Mouse (Mus musculus) left cerebral cortex, postnatal 36 days (tissue): Measurements from ENCODE around the gene Mfap2. TPM values are rescaled to one million over a fixed set of nuclear protein-coding genes. Genes with fewer than 3 reads are reported as not detected.
A peak's percentile ranks its signal among the peaks of the same experiment; 100 is the strongest.

Experiments used
- DNase-seq, 2 experiments: peaks; one replicate each; pipeline ENCODE4 v3.0.0; 2021 to 2022; ENCODE audit warnings: low spot score in 2 of 2, mixed read lengths in 1 of 2
- intact Hi-C: fragments of 180-260 bp; cut with DNase I; formaldehyde crosslinking; loops from one replicate; pipeline ENCODE4 v1.15.1; 2025
- total RNA-seq, 2 experiments: library from RNA; stranded (reverse); gene quantifications; 2 replicates each; pipeline ENCODE4 v1.2.3; 2021

Mfap2 gene
- total RNA-seq, 2 experiments from 2014 or later = 3.9 to 5.9 TPM

DNA sequence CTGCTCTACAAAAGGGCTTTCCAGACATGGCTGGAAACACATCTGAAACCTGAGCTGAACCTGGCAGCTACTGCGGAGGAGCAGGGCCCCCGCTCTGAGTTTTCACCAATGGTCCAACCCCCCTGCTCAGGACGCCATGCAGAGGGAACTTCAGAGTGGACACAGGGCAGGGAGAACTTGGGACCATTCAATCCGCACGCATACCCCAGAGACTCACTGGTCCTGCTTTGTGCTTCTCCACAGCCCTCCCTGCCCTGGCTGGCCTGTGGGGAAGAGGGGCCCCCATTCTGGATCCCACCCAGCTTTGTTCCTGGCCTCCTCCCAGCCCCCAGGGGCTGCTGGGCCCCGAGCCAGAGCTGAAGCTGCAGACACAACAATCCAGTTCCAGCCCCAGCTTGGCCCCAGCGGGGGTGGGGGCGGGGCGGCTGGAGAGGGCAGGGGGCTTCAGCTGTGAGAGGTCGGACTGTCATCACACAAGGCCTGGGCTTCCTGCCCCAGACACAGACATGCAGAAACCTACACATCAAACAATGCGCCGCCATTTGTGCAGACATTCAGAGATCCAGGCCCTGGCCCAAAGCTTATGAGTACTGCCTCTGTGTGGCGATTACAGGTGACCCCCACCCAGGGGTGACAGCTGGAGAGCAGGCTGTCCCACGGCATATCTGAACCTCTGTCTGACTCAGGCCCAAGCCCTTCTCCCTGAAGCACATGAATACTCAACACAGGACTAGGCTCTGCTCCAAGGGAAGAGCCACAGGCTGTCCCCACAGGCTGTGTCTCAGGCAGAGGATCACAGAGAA lies 10.8 kb downstream of the Mfap2 start:
- intact Hi-C loops = no loop called here
- peak in 1 of 2 experiments; percentile 36 for DNase-seq

DNA sequence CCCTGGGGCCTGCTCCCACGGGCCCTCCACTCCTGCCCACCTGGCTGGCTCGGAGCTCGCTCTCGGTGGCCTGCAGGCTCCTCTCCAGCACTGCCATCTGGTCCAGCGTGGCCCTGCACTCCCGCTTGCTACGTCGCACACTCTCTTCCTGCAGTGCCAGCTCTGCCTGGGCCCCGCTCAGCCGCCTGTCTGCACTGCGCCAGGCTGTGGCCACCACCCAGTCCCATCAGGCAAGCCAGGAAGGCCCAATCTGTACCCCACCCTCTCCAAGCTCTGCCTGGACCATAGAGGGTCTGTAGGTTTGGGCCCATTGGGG lies 11.4 kb downstream of the Mfap2 start:
- peak in 1 of 2 experiments; percentile 31 for DNase-seq
- intact Hi-C loops = no loop called here

DNA sequence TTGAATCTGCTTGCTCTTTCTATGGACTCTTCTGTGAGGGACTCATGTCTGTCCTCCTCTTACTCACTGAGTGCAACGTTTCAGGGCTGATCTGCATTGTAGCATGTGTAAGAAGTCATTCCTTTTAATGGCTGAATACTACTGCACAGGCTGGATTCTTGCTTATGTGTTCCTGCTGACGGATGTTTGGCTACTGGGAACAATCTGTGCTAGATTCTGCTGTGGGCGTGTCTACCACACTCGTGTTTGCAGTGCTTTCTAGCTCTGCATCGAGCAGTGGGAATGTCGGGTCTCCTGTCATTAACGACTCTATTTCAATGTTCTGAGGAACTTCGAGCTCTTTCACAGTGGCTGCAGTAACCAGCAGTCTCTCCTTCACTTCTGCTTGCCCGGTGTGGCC lies 13.8 kb downstream of the Mfap2 start:
- peak in 1 of 2 experiments; percentile 41 for DNase-seq
- intact Hi-C loops = no loop called here

DNA sequence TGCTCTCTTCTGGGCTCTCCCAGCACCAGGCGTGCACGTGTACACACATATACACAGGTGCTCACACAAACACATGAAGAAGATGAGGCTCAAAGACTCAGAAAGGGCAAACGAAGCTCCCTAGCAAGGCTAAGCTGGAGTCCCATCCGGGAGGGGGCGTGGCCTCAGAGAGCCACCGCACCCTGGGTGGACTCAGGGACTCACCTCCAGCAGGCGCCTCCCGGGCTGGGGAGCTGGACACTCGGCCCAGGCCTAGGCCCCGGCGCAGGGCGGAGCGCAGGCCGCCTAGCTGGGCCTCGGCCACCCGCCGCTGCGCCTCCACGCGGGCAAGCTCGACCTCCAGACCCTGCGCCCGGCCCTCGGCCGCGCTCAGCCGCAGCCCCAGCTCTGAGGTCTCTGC lies 14.8 kb downstream of the Mfap2 start:
- intact Hi-C loops = no loop called here
- no peak for DNase-seq

- intact Hi-C loops = loop anchor here (2.0 kb wide), 1 partner anchor 66 kb away; no protein-coding TSS in a partner anchor
- DNase-seq = no peak
Observed at GRCm38 (mm10) chr4:141030541-141031206, 20.5 kb downstream of the Mfap2 start.

- DNase-seq = peak; percentile 75 to 76
- intact Hi-C loops = loop anchor here (2.0 kb wide), 1 partner anchor 67 kb away; no protein-coding TSS in a partner anchor
Observed at GRCm38 (mm10) chr4:141031733-141032132, 21.5 kb downstream of the Mfap2 start.

GRCm38 (mm10) chr4:141033606-141034549 lies 23.7 kb downstream of the Mfap2 start:
- intact Hi-C loops = no loop called here

DNA sequence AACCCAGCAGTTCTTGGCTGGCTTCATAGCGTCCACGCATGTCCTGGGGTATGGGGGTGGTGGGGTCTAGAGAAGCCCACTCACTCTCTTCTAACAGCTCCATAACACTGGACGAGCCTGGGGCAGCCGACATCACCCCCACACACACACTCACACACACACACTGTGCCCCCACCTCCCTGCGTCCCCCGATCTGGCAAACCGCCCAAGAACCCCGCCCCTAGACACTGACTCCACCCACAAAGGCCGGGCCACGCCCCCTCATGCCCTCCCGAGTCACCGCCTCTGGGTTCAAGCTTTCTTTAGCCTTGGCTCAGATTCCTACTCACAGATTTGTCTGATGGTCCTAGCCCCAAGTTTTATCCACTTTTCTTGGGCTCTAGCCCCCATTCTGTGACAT lies 30.9 kb downstream of the Mfap2 start:
- DNase-seq = no peak
- intact Hi-C loops = no loop called here

More at GRCm38 (mm10) chr4:141033606-141034549, 23.7 kb downstream of the Mfap2 start:
- DNase-seq = no peak

DNA sequence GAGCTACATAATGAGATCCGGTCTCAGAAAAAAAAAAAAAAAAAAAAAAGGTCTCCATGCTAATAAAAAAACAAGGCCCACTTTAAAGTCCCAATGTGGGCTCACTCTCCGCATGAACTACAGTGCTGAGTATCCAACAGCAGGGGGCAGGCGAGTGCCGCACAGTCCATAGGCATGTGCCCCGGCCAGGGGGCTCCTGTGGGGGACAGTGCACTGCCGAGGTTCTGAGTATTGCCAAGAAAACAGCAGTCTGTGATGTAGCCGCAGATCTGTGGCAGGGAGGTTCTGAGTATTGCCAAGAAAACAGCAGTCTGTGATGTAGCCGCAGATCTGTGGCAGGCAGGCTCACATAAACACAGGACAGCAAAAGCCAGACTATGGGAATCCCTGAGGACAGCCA lies 34.6 kb downstream of the Mfap2 start:
- intact Hi-C loops = loop anchor here (2.0 kb wide), 1 partner anchor 16 kb away; the partner anchor contains the start of gene Crocc
- DNase-seq = peak in 1 of 2 experiments; percentile 35

DNA sequence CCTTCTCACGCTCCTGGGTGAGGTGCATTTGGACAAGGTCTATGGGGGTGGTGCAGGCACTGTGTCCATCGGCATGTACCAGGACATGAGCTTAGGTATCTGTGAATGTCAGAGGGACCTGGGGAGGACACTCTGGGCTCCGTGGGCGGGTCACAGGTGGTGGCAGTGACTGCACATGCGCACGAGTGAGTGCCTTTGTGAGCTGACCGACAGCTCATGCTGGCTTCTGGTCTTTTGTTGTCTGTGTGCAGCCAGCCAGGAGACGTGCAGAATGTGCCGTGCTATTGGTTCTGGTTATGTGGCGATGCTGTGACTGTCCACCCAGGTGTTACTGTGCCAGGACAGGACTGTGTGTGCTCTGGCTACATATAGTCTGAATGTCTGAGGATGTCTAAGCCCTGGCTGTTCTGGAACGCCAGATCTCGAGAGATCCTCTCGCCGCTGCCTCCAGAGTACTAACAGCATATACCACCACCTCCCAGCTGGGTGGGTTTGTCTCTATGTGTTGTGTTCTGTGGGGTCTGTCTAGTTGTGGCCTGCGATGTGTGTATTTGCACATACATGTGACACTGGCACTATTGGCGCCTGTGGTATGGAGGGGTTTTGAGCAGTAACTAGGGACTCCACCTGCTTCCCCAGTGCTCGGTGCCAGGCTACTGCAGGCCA lies 38.7 kb downstream of the Mfap2 start:
- no peak for DNase-seq
- intact Hi-C loops = no loop called here

- intact Hi-C loops = no loop called here
- DNase-seq = no peak
Observed at GRCm38 (mm10) chr4:141049476-141049835, 39.2 kb downstream of the Mfap2 start.

DNA sequence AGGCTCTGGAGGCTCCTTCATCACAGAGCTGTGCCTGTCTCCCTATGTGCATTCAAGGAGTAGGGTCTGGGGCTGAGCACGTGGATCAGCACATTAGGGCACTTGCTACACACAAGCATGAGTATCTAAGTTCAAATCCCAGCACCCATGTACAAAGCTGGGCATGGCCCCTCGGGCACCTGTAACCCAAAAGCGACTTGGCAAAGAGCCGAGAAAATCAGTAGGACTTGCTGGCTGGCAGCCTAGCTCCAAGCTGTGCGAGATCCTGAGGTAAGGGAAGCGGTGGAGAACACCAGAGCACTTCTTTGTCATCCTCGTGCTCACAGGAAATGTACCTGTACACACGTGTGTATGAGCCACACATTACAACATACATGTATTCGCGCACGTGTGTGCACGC lies 42.2 kb downstream of the Mfap2 start:
- intact Hi-C loops = no loop called here

DNA sequence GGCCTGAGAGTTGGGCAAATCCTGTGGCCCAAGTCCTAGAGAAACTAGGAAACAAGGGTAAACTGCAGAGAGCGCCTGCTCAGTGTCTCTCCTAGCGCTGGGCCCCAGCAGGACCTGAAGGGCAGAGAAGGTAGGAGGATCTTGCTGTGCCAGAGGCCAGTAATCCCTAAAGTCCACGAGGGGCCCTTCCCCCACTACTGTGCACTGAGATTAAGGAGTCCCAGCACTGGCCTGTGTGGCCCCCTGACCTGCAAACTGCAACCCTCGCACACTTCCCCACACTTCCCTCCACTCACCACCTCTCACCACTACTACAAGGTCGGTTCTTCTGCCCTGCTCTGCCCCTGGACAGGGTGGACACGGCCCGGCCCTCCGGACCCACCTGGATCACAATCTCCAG lies 42.9 kb downstream of the Mfap2 start:
- no peak for DNase-seq
- intact Hi-C loops = no loop called here

More for the DNA sequence above, 42.2 kb downstream of the Mfap2 start:
- DNase-seq = no peak

DNA sequence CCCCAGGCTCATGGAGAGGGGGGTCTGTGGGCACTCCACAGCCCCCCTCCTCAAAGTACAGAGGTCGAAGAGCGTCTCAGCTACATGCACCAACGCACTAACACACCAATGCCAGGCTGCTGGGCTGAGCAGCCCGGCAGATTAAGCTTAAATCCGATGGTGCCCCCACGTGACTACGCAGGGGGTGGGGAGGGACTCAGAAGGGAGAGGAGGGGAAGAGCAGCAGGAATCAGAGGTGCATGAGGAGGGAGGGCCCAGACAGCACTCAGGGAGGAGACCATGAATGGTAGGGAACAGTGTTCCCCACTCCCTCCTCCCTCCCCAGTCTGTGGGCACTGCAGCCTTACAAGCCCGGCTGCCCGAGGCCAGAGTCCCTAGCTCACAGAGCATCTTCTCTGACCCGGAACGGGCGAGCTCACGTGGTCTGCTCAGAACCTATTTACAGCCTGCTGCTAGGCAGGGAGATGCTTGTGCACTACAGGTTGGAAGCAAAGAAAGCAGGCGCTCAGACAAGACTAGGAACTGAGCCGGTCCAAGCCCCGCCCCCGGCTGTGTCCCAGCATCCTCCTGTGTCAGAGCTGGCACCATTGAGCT lies 43.4 kb downstream of the Mfap2 start:
- peak; percentile 77 to 85 for DNase-seq
- intact Hi-C loops = no loop called here

- no peak for DNase-seq
- intact Hi-C loops = no loop called here
Observed at GRCm38 (mm10) chr4:141056970-141057369, 46.8 kb downstream of the Mfap2 start.

- intact Hi-C loops = no loop called here
- DNase-seq = no peak
Observed at GRCm38 (mm10) chr4:141058835-141059234, 48.6 kb downstream of the Mfap2 start.

DNA sequence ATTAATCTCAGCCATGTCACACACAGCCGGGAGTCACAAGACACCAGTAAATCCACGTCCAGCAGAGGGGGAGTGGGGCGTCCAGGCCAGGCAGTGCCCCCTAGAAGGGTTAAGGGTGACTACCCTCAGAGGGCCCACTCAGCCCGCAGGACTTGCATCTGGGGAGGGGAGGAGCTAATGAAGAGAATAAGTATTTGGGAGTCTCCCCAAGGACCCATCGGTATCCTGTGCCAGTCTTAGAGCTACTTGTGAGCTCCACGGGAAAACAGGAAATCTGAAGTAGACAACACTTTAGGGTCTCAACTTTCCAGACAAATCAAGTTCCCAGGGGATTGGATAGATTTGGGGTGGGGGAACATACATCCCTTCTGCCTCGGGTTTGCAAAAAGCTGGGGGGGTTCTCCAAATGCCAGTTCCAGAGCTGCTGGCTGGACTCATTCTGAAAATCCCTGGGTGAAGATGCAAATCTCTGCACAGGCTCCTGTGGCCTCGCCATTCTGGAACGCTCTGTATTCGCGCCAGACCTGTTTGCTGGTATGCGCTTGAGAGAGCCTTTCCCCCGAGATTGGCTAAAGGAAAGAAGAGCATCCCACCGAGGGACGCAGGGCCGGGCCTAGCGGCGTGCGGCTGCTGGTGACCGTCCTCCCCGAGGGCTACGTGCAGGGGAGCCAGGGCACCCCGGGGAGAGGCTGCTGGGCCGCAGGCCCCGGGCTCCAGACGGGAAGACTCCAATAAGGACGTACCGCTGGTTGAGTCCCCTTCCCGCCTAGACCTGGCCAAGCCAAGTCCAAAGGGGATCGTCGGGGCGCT lies 49.6 kb downstream of the Mfap2 start:
- DNase-seq = no peak

More for the DNA sequence above, 49.6 kb downstream of the Mfap2 start:
- intact Hi-C loops = loop anchor here (2.0 kb wide), 1 partner anchor 15 kb away; no protein-coding TSS in a partner anchor
